Mouse (Mus musculus): ENCODE data around the gene Podnl1. TPM values are rescaled to one million over a fixed set of nuclear protein-coding genes. Genes with fewer than 3 reads are reported as not detected.
A peak's percentile ranks its signal among the peaks of the same experiment; 100 is the strongest.

Podnl1 gene
- 0.48 and 0.67 TPM in 2 replicates for polyA plus RNA-seq (2012; rRNA removed)

GRCm38 (mm10) chr8:84125656-84126055, at the start of gene Podnl1:
TSS of gene Podnl1 (plus strand) at chr8:84125989.
- Histone ChIP-seq H3K36me3 (ENCODE audit: control insufficient read depth, insufficient read depth, low read length) (no peaks in the 10 kb centered on the region), H3K27ac (ENCODE audit: insufficient read depth, low read depth, low read length) (no peak within 1 kb of the TSS), H3K4me1 (ENCODE audit: control insufficient read depth, insufficient read depth, low read length) (no peaks in the 10 kb centered on the region), H3K27me3 (replicated peaks; ENCODE audit: control insufficient read depth, insufficient read depth, low read length) (no peaks in the 10 kb centered on the region), H3K4me3 (ENCODE audit: insufficient read depth, low read depth, low read length) (no peak within 1 kb of the TSS)
- WGBS, result 55% methylated on average over 9 of the region's 9 CpGs
- no peak for TF ChIP-seq POLR2A (IDR thresholded peaks at IDR 0.05; ENCODE audit: low read depth, low read length)
- no peak for TF ChIP-seq CTCF (conservative IDR thresholded peaks at IDR 0.05; ENCODE audit: insufficient read depth, insufficient read length, low read depth, low read length)
- no peak for DNase-seq

GRCm38 (mm10) chr8:84076412-84076811, 49.4 kb upstream of the Podnl1 start:
- no peak for DNase-seq
- Histone ChIP-seq H3K27me3 (replicated peaks; ENCODE audit: control insufficient read depth, insufficient read depth, low read length) (no peaks in the 10 kb centered on the region), H3K27ac (ENCODE audit: insufficient read depth, low read depth, low read length) (no peak overlapping the region), H3K4me1 (ENCODE audit: control insufficient read depth, insufficient read depth, low read length) (peaks cover 3% of the 10 kb centered on the region; the same call in 1 of the 2 replicates), H3K4me3 (ENCODE audit: insufficient read depth, low read depth, low read length) (no peak overlapping the region), H3K36me3 (ENCODE audit: control insufficient read depth, insufficient read depth, low read length) (no peaks in the 10 kb centered on the region)
- WGBS, result 62% methylated on average over 1 of the region's 1 CpGs
- no peak for TF ChIP-seq POLR2A (IDR thresholded peaks at IDR 0.05; ENCODE audit: low read depth, low read length)
- no peak for TF ChIP-seq CTCF (conservative IDR thresholded peaks at IDR 0.05; ENCODE audit: insufficient read depth, insufficient read length, low read depth, low read length)

- DNase-seq, result no peak
- no peaks in the 10 kb centered on the region for H3K27me3 ChIP-seq (replicated peaks; ENCODE audit: control insufficient read depth, insufficient read depth, low read length)
- no peak overlapping the region for H3K27ac ChIP-seq (ENCODE audit: insufficient read depth, low read depth, low read length)
- H3K36me3 ChIP-seq (ENCODE audit: control insufficient read depth, insufficient read depth, low read length), result no peaks in the 10 kb centered on the region
- H3K4me1 ChIP-seq (ENCODE audit: control insufficient read depth, insufficient read depth, low read length), result peaks cover 3% of the 10 kb centered on the region; the same call in 1 of the 2 replicates
- TF ChIP-seq POLR2A (IDR thresholded peaks at IDR 0.05; ENCODE audit: low read depth, low read length), result no peak
- TF ChIP-seq CTCF (conservative IDR thresholded peaks at IDR 0.05; ENCODE audit: insufficient read depth, insufficient read length, low read depth, low read length), result no peak
- H3K4me3 ChIP-seq (ENCODE audit: insufficient read depth, low read depth, low read length), result no peak overlapping the region
- whole genome bisulfite sequencing, result 78% methylated on average over 3 of the region's 3 CpGs
Measured at GRCm38 (mm10) chr8:84076849-84077248, 48.9 kb upstream of the Podnl1 start.

- DNase-seq, result no peak
- no peak for TF ChIP-seq POLR2A (IDR thresholded peaks at IDR 0.05; ENCODE audit: low read depth, low read length)
- TF ChIP-seq CTCF (conservative IDR thresholded peaks at IDR 0.05; ENCODE audit: insufficient read depth, insufficient read length, low read depth, low read length), result no peak
- Histone ChIP-seq H3K27ac (ENCODE audit: insufficient read depth, low read depth, low read length) (no peak overlapping the region), H3K4me3 (ENCODE audit: insufficient read depth, low read depth, low read length) (no peak overlapping the region), H3K27me3 (replicated peaks; ENCODE audit: control insufficient read depth, insufficient read depth, low read length) (no peaks in the 10 kb centered on the region), H3K36me3 (ENCODE audit: control insufficient read depth, insufficient read depth, low read length) (no peaks in the 10 kb centered on the region), H3K4me1 (ENCODE audit: control insufficient read depth, insufficient read depth, low read length) (no peaks in the 10 kb centered on the region)
- 78% methylated on average over 5 of the region's 5 CpGs for WGBS
Measured at GRCm38 (mm10) chr8:84079206-84079605, 46.6 kb upstream of the Podnl1 start.

- 26% methylated on average over 8 of the region's 8 CpGs for WGBS
- peak overlapping the region; percentile 40; the same call in 1 of the 2 replicates for H3K27ac ChIP-seq (ENCODE audit: insufficient read depth, low read depth, low read length)
- peak overlapping the region; percentile 48; the same call in 1 of the 2 replicates for H3K4me3 ChIP-seq (ENCODE audit: insufficient read depth, low read depth, low read length)
- no peaks in the 10 kb centered on the region for H3K36me3 ChIP-seq (ENCODE audit: control insufficient read depth, insufficient read depth, low read length)
- TF ChIP-seq CTCF (conservative IDR thresholded peaks at IDR 0.05; ENCODE audit: insufficient read depth, insufficient read length, low read depth, low read length) (no peak; the same call in 1 of the 2 replicates), POLR2A (IDR thresholded peaks at IDR 0.05; ENCODE audit: low read depth, low read length) (no peak)
- peaks cover 3% of the 10 kb centered on the region; the same call in 1 of the 2 replicates for H3K4me1 ChIP-seq (ENCODE audit: control insufficient read depth, insufficient read depth, low read length)
- no peaks in the 10 kb centered on the region for H3K27me3 ChIP-seq (replicated peaks; ENCODE audit: control insufficient read depth, insufficient read depth, low read length)
- DNase-seq, result peak; percentile 94
Measured at GRCm38 (mm10) chr8:84083829-84084241, 42.0 kb upstream of the Podnl1 start.

GRCm38 (mm10) chr8:84084341-84085115, 41.3 kb upstream of the Podnl1 start:
- Histone ChIP-seq H3K27me3 (replicated peaks; ENCODE audit: control insufficient read depth, insufficient read depth, low read length) (no peaks in the 10 kb centered on the region), H3K4me3 (ENCODE audit: insufficient read depth, low read depth, low read length) (peak overlapping the region; percentile 48), H3K27ac (ENCODE audit: insufficient read depth, low read depth, low read length) (peak overlapping the region; percentile 40; the same call in 1 of the 2 replicates), H3K4me1 (ENCODE audit: control insufficient read depth, insufficient read depth, low read length) (peaks cover 3% of the 10 kb centered on the region; the same call in 1 of the 2 replicates), H3K36me3 (ENCODE audit: control insufficient read depth, insufficient read depth, low read length) (no peaks in the 10 kb centered on the region)
- WGBS, result 69% methylated on average over 42 of the region's 42 CpGs
- TF ChIP-seq POLR2A (IDR thresholded peaks at IDR 0.05; ENCODE audit: low read depth, low read length) (no peak), CTCF (conservative IDR thresholded peaks at IDR 0.05; ENCODE audit: insufficient read depth, insufficient read length, low read depth, low read length) (no peak)
- peak; percentile 62 for DNase-seq

- Histone ChIP-seq H3K36me3 (ENCODE audit: control insufficient read depth, insufficient read depth, low read length) (no peaks in the 10 kb centered on the region), H3K4me3 (ENCODE audit: insufficient read depth, low read depth, low read length) (no peak overlapping the region), H3K27me3 (replicated peaks; ENCODE audit: control insufficient read depth, insufficient read depth, low read length) (no peaks in the 10 kb centered on the region), H3K4me1 (ENCODE audit: control insufficient read depth, insufficient read depth, low read length) (peaks cover 3% of the 10 kb centered on the region; the same call in 1 of the 2 replicates), H3K27ac (ENCODE audit: insufficient read depth, low read depth, low read length) (peak overlapping the region; percentile 5; the same call in 1 of the 2 replicates)
- TF ChIP-seq POLR2A (IDR thresholded peaks at IDR 0.05; ENCODE audit: low read depth, low read length) (no peak), CTCF (conservative IDR thresholded peaks at IDR 0.05; ENCODE audit: insufficient read depth, insufficient read length, low read depth, low read length) (no peak)
- 56% methylated on average over 7 of the region's 7 CpGs for WGBS
- peak; percentile 69 for DNase-seq
Measured at GRCm38 (mm10) chr8:84087156-84087555, 38.6 kb upstream of the Podnl1 start.
